ENCODE assay signal across 13 mouse cellular contexts in genomic region chr2:35842780-35843474, GRCm38 (mm10).
A peak's percentile ranks its signal among the peaks of the same experiment; 100 is the strongest.
DNase-seq lines count a peak whose midpoint lies in the region; ATAC-seq and TF ChIP-seq lines count a peak whose summit lies in the region.
"Had no signal": no experiment of that assay in that cellular context is flagged by ENCODE, and none has a peak within 500 bp of the region (broad histone marks: within the 10 kb centered on the region; RNA-seq: fewer than 3 reads in every experiment).

No protein-coding gene starts in this region.

- no peaks in the 10 kb centered on the region for H3K36me3 ChIP-seq in midbrain, embryonic 11.5 days (ENCODE audit: control insufficient read depth, insufficient read depth, low read length)
- no peaks in the 10 kb centered on the region for H3K36me3 ChIP-seq in midbrain, embryonic 10.5 days
- H3K36me3 ChIP-seq in forebrain, embryonic 14.5 days (ENCODE audit: control insufficient read depth, insufficient read depth, low read length) = no peaks in the 10 kb centered on the region
- no peaks in the 10 kb centered on the region for H3K36me3 ChIP-seq in thymus, adult 2 months (ENCODE audit: control insufficient read depth, insufficient read depth, low read length)
- H3K36me3 ChIP-seq: intestine, embryonic 15.5 days had no signal

- H3K4me1 ChIP-seq in midbrain, embryonic 11.5 days (ENCODE audit: control insufficient read depth, insufficient read depth, low read length) = peaks cover 17% of the 10 kb centered on the region
- H3K4me1 ChIP-seq in midbrain, embryonic 10.5 days = peaks cover 51% of the 10 kb centered on the region
- peaks cover 21% of the 10 kb centered on the region for H3K4me1 ChIP-seq in forebrain, embryonic 14.5 days (ENCODE audit: control insufficient read depth, insufficient read depth, low read length)
- H3K4me1 ChIP-seq in thymus, adult 2 months (replicated peaks; ENCODE audit: control insufficient read depth, insufficient read depth, low read length) = peaks cover 49% of the 10 kb centered on the region

- no peak overlapping the region for H3K9ac ChIP-seq in midbrain, embryonic 11.5 days (ENCODE audit: low read length)
- H3K9ac ChIP-seq in forebrain, embryonic 14.5 days (ENCODE audit: low read length) = no peak overlapping the region
- H3K9ac ChIP-seq: intestine, embryonic 15.5 days; lung, embryonic 14.5 days had no signal

- 56% methylated on average over 16 of the region's 16 CpGs for WGBS in midbrain, embryonic 11.5 days
- WGBS in midbrain, embryonic 10.5 days = 71% methylated on average over 16 of the region's 16 CpGs
- 43% methylated on average over 16 of the region's 16 CpGs for WGBS in forebrain, embryonic 14.5 days
- WGBS in thymus, adult 2 months = 96% methylated on average over 16 of the region's 16 CpGs

- no peak for DNase-seq in midbrain, embryonic 11.5 days (ENCODE audit: low spot score, missing footprints)
- DNase-seq in midbrain, embryonic 10.5 days (ENCODE audit: low spot score) = no peak
- DNase-seq in forebrain, embryonic 14.5 days (ENCODE audit: low spot score) = peak; percentile 59
- peak; percentile 32 to 37 for DNase-seq in left cerebral cortex, postnatal 36 days (ENCODE audit: low spot score in 2 of 2)
- DNase-seq in right cerebral cortex, postnatal 14 days = peak; percentile 38
- no peak for DNase-seq in gastrocnemius, postnatal 4 days (ENCODE audit: low spot score in 2 of 2)
- no peak for DNase-seq in thymus, adult 2 months
- no peak for DNase-seq in thymus, postnatal 0 days (ENCODE audit: low spot score)
- DNase-seq: cerebellum, postnatal 36 days; gastrocnemius, postnatal 10 days; kidney, postnatal 14 days; lung, embryonic 14.5 days had no signal

- no peaks in the 10 kb centered on the region for H3K9me3 ChIP-seq in midbrain, embryonic 11.5 days (ENCODE audit: control insufficient read depth, low read length)
- H3K9me3 ChIP-seq in midbrain, embryonic 10.5 days (replicated peaks) = no peaks in the 10 kb centered on the region; the same call in 1 of the 2 replicates
- H3K9me3 ChIP-seq in forebrain, embryonic 14.5 days (replicated peaks; ENCODE audit: control insufficient read depth, low read length) = no peaks in the 10 kb centered on the region
- H3K9me3 ChIP-seq: intestine, embryonic 15.5 days had no signal

- intact Hi-C loops in left cerebral cortex, postnatal 36 days (cut with DNase I) = no loop called here

- no peak for TF ChIP-seq POLR2A in thymus, adult 2 months (IDR thresholded peaks at IDR 0.05; ENCODE audit: control insufficient read depth, extremely low read depth, insufficient read depth, low read length, poor library complexity)

- no peaks in the 10 kb centered on the region for H3K27me3 ChIP-seq in midbrain, embryonic 11.5 days (ENCODE audit: control insufficient read depth, insufficient read depth, low read length)
- peaks cover 55% of the 10 kb centered on the region for H3K27me3 ChIP-seq in midbrain, embryonic 10.5 days (ENCODE audit: low read depth, poor library complexity, severe bottlenecking)
- no peaks in the 10 kb centered on the region for H3K27me3 ChIP-seq in forebrain, embryonic 14.5 days (replicated peaks; ENCODE audit: control insufficient read depth, insufficient read depth, low read length)
- H3K27me3 ChIP-seq in thymus, adult 2 months (ENCODE audit: control insufficient read depth, insufficient read depth, low read length) = no peaks in the 10 kb centered on the region
- H3K27me3 ChIP-seq: intestine, embryonic 15.5 days had no signal

- H3K4me2 ChIP-seq in midbrain, embryonic 11.5 days = no peak overlapping the region
- no peak overlapping the region for H3K4me2 ChIP-seq in forebrain, embryonic 14.5 days (ENCODE audit: low read length)
- H3K4me2 ChIP-seq: lung, embryonic 14.5 days had no signal

- H3K4me3 ChIP-seq in midbrain, embryonic 11.5 days (ENCODE audit: low read depth, low read length) = no peak overlapping the region
- H3K4me3 ChIP-seq in midbrain, embryonic 10.5 days = no peak overlapping the region
- H3K4me3 ChIP-seq in forebrain, embryonic 14.5 days (ENCODE audit: low read depth, low read length) = no peak overlapping the region
- no peak overlapping the region for H3K4me3 ChIP-seq in thymus, adult 2 months (ENCODE audit: control insufficient read depth, insufficient read depth, low read length)
- H3K4me3 ChIP-seq: intestine, embryonic 15.5 days had no signal

- no peak for TF ChIP-seq CTCF in thymus, adult 2 months (IDR thresholded peaks at IDR 0.05; ENCODE audit: borderline replicate concordance, control insufficient read depth, extremely low read depth, insufficient read depth, low read length, poor library complexity)

- no peak overlapping the region for H3K27ac ChIP-seq in midbrain, embryonic 11.5 days (ENCODE audit: low read depth, low read length)
- no peak overlapping the region for H3K27ac ChIP-seq in midbrain, embryonic 10.5 days (replicated peaks)
- peak overlapping the region; percentile 30; the same call in 1 of the 2 replicates for H3K27ac ChIP-seq in forebrain, embryonic 14.5 days (ENCODE audit: low read depth, low read length)
- no peak overlapping the region for H3K27ac ChIP-seq in thymus, adult 2 months (ENCODE audit: control insufficient read depth, insufficient read depth, low read length)
- H3K27ac ChIP-seq: intestine, embryonic 15.5 days had no signal

- 0 out of 2 replicates have a peak, but pooled peaks have one; percentile 63 for ATAC-seq in midbrain, embryonic 11.5 days (ENCODE audit: low FRiP score)
- ATAC-seq in forebrain, embryonic 14.5 days = peak; percentile 53
- ATAC-seq: intestine, embryonic 15.5 days had no signal

Comparison
In these comparisons a context has a peak if more than half of its experiments do, and no peak if none do; other contexts are left out.
1. DNase-seq: peak in forebrain, embryonic 14.5 days (single experiment), left cerebral cortex, postnatal 36 days (2 of 2) and right cerebral cortex, postnatal 14 days (single experiment); none in midbrain, embryonic 11.5 days (single experiment), midbrain, embryonic 10.5 days (single experiment), gastrocnemius, postnatal 4 days (0 of 2), thymus, adult 2 months (single experiment) and thymus, postnatal 0 days (single experiment).